Mouse (Mus musculus) cerebellum, adult 2 months (tissue): ENCODE measurements at regions not wholly inside any gene's neighbourhood (a gene's known extent, or its start where the extent isn't known, plus 50 kb on each side); places are given as distances from the start of the nearest gene placed in this dataset.

Source experiments
- CTCF ChIP-seq: fragments of 200-500 bp; IDR thresholded peaks from 2 replicates; pipeline ENCODE4 v1.5.1; 2011; ENCODE audit warnings: low read depth, mild to moderate bottlenecking, control low read depth, low read length, moderate library complexity, borderline replicate concordance; ENCODE audit not compliant: insufficient read depth
- POLR2A ChIP-seq: fragments of 200-500 bp; IDR thresholded peaks from 2 replicates; pipeline ENCODE4 v1.6.1; 2011; ENCODE audit warnings: low read length, control low read depth, borderline replicate concordance; ENCODE audit not compliant: insufficient read depth

DNA sequence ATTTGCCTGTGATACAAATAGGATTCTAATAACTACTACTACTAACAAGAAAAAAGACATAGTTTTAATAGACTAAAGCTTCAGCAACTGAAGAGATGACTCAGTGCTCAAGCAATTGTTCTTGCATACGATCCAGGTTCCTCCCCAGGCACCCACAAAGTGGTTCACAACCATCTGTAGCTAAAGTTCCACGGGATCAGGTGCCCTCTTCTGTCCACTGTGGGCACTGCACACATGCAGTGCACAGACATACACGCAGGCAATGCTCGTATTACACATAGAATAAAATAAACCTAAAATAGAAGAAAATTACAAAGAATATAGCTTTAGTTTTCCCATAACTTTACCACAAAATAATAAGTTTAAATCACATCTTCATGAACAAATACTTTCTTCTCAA is 94.7 kb upstream of the Tram1l1 start:
- peak; percentile 28; the same call in 1 of the 2 replicates for TF ChIP-seq CTCF
- no peak for TF ChIP-seq POLR2A
